Mouse (Mus musculus): ENCODE results near the gene Rnpc3.
A peak's percentile ranks its signal among the peaks of the same experiment; 100 is the strongest.
"Not testable (repeated sequence)": the region's sequence is repeated elsewhere in the genome, so short reads cannot be mapped to it uniquely, and the experiment has no call there.

Rnpc3 gene

GRCm38 (mm10) chr3:113629606-113630359 is at the start of gene Rnpc3:
Rnpc3 (minus strand) TSS chr3:113630149.
- peak; percentile 94 for DNase-seq (ENCODE audit: low spot score)

GRCm38 (mm10) chr3:113656940-113657339 is 27.0 kb upstream of the Rnpc3 start:
- DNase-seq (ENCODE audit: low spot score), result no peak

GRCm38 (mm10) chr3:113654335-113654734 is 24.4 kb upstream of the Rnpc3 start:
- no peak for DNase-seq (ENCODE audit: low spot score)

- not testable (repeated sequence) for DNase-seq (ENCODE audit: low spot score)
These were observed 21.4 kb upstream of the Rnpc3 start for GRCm38 (mm10) chr3:113651386-113651785.

GRCm38 (mm10) chr3:113639545-113639944 is 9.6 kb upstream of the Rnpc3 start:
- DNase-seq (ENCODE audit: low spot score), result no peak

GRCm38 (mm10) chr3:113634220-113634619 is 4.3 kb upstream of the Rnpc3 start:
- DNase-seq (ENCODE audit: low spot score), result no peak

GRCm38 (mm10) chr3:113631611-113632010 is 1.7 kb upstream of the Rnpc3 start:
- no peak for DNase-seq (ENCODE audit: low spot score)

- no peak for DNase-seq (ENCODE audit: low spot score)
These were observed 615 bp upstream of the Rnpc3 start for GRCm38 (mm10) chr3:113630564-113630963.

- DNase-seq (ENCODE audit: low spot score), result no peak
These were observed 23.4 kb downstream of the Rnpc3 start, which contains the start of gene Amy1 for GRCm38 (mm10) chr3:113606599-113606998. Amy1 (minus strand) TSS chr3:113606699.

GRCm38 (mm10) chr3:113590844-113591243 is 39.1 kb downstream of the Rnpc3 start:
- DNase-seq (ENCODE audit: low spot score), result no peak

- DNase-seq (ENCODE audit: low spot score), result no peak
These were observed 55.4 kb downstream of the Rnpc3 start for GRCm38 (mm10) chr3:113574578-113574977.

- DNase-seq (ENCODE audit: low spot score), result no peak
These were observed 55.8 kb downstream of the Rnpc3 start for GRCm38 (mm10) chr3:113574138-113574537.

- no peak for DNase-seq (ENCODE audit: low spot score)
These were observed 57.8 kb downstream of the Rnpc3 start for GRCm38 (mm10) chr3:113572158-113572557.

Data from ovary, postnatal 14 days (tissue).